Mouse (Mus musculus) hindbrain, embryonic 11.5 days (tissue): ENCODE data around the gene Sh2d7. TPM values are rescaled to one million over a fixed set of nuclear protein-coding genes. Genes with fewer than 3 reads are reported as not detected.

Source experiments
- polyA plus RNA-seq: library from polyadenylated mRNA; unstranded; fragments of >200 nt; fragmentation: Nextera tagmentation; extraction: Ambion mirVana; gene quantifications from 2 replicates; pipeline ENCODE4 v1.2.1, GENCODE M21; 2014

Gene Sh2d7
- polyA plus RNA-seq, 1 experiment from 2014 or later: 0.08 TPM

Other genes starting within 250 kb of the Sh2d7 start
- gene Dmxl2, start 37.4 kb upstream of the Sh2d7 start, polyA plus RNA-seq: 19.4 and 25.8 TPM in 2 replicates
- gene Cib2, start 21.2 kb downstream of the Sh2d7 start, polyA plus RNA-seq: 19.1 and 20.8 TPM in 2 replicates
- 118 and 131 TPM in 2 replicates for gene Idh3a, start 47.4 kb downstream of the Sh2d7 start, polyA plus RNA-seq
- 6.3 and 7.1 TPM in 2 replicates for gene Acsbg1, start 122.9 kb downstream of the Sh2d7 start, polyA plus RNA-seq
- 5.6 and 6.1 TPM in 2 replicates for gene Dnaja4, start 159.9 kb downstream of the Sh2d7 start, polyA plus RNA-seq
- gene Wdr61, start 195.5 kb downstream of the Sh2d7 start, polyA plus RNA-seq: 155 and 176 TPM in 2 replicates
- 1,117 and 1,232 TPM in 2 replicates for gene Crabp1, start 225.8 kb downstream of the Sh2d7 start, polyA plus RNA-seq